In genomic region chr4:45824049-45824760, GRCm38 (mm10) we compare ENCODE assay signal across 14 mouse cellular contexts. TPM values are rescaled to one million over a fixed set of nuclear protein-coding genes. Genes with fewer than 3 reads are reported as not detected.
DNase-seq lines count a peak whose midpoint lies in the region; ATAC-seq and TF ChIP-seq lines count a peak whose summit lies in the region.
"Had no signal": no experiment of that assay in that cellular context is flagged by ENCODE, and none has a peak within 500 bp of the region (broad histone marks: within the 10 kb centered on the region; RNA-seq: fewer than 3 reads in every experiment).

No protein-coding gene starts in this region.

- TF ChIP-seq CTCF in hindbrain, postnatal 0 days (IDR thresholded peaks at IDR 0.05; ENCODE audit: low read depth) = no peak

- no peaks in the 10 kb centered on the region for H3K9me3 ChIP-seq in heart, embryonic 11.5 days (replicated peaks; ENCODE audit: control insufficient read depth, low read length)
- no peaks in the 10 kb centered on the region for H3K9me3 ChIP-seq in forebrain, embryonic 11.5 days (ENCODE audit: control insufficient read depth, low read length)
- H3K9me3 ChIP-seq in hindbrain, postnatal 0 days (ENCODE audit: low read length) = no peaks in the 10 kb centered on the region
- H3K9me3 ChIP-seq in neural tube, embryonic 12.5 days = no peaks in the 10 kb centered on the region

- no peak for ATAC-seq in heart, embryonic 11.5 days (replicated peaks; ENCODE audit: insufficient number of reproducible peaks, low FRiP score, low TSS enrichment)
- peak; percentile 51 for ATAC-seq in forebrain, embryonic 11.5 days (replicated peaks; ENCODE audit: low FRiP score)
- peak; percentile 42 for ATAC-seq in hindbrain, postnatal 0 days
- peak; percentile 45 for ATAC-seq in neural tube, embryonic 12.5 days (ENCODE audit: low FRiP score, low read depth)
- no peak for ATAC-seq in granulocyte monocyte progenitor cell, adult 5-6 weeks (replicated peaks; ENCODE audit: poor library complexity, severe bottlenecking)

- H3K27me3 ChIP-seq in heart, embryonic 11.5 days (ENCODE audit: control insufficient read depth, insufficient read depth, low read length) = peaks cover 49% of the 10 kb centered on the region
- H3K27me3 ChIP-seq in forebrain, embryonic 11.5 days (ENCODE audit: control insufficient read depth, insufficient read depth, low read length) = peaks cover 36% of the 10 kb centered on the region
- 0 out of 2 replicates have a peak, but pooled peaks cover 11% of the 10 kb centered on the region for H3K27me3 ChIP-seq in hindbrain, postnatal 0 days (ENCODE audit: insufficient read depth, low read length)
- H3K27me3 ChIP-seq in neural tube, embryonic 12.5 days (replicated peaks) = peaks cover 43% of the 10 kb centered on the region

- H3K4me3 ChIP-seq in heart, embryonic 11.5 days (ENCODE audit: low read depth, low read length) = no peak overlapping the region
- peak overlapping the region; percentile 60 for H3K4me3 ChIP-seq in forebrain, embryonic 11.5 days (ENCODE audit: low read depth, low read length)
- peak overlapping the region; percentile 43; the same call in 1 of the 2 replicates for H3K4me3 ChIP-seq in hindbrain, postnatal 0 days (ENCODE audit: low read length)
- H3K4me3 ChIP-seq in neural tube, embryonic 12.5 days = peak overlapping the region; percentile 69

- peak overlapping the region; percentile 52 for H3K4me2 ChIP-seq in heart, embryonic 11.5 days
- peak overlapping the region; percentile 62 for H3K4me2 ChIP-seq in forebrain, embryonic 11.5 days (ENCODE audit: low read depth, low read length, severe bottlenecking)
- H3K4me2 ChIP-seq in hindbrain, postnatal 0 days (ENCODE audit: low read depth, low read length) = peak overlapping the region; percentile 51
- H3K4me2 ChIP-seq in neural tube, embryonic 12.5 days (replicated peaks) = peak overlapping the region; percentile 80
- H3K4me2 ChIP-seq: lung, embryonic 14.5 days had no signal

- 8% methylated on average over 10 of the region's 10 CpGs for WGBS in heart, embryonic 11.5 days (ENCODE audit: insufficient replicate concordance)
- WGBS in forebrain, embryonic 11.5 days = 3% methylated on average over 10 of the region's 10 CpGs
- 7% methylated on average over 10 of the region's 10 CpGs for WGBS in hindbrain, postnatal 0 days
- 2% methylated on average over 10 of the region's 10 CpGs for WGBS in neural tube, embryonic 12.5 days

- peaks cover 46% of the 10 kb centered on the region for H3K4me1 ChIP-seq in heart, embryonic 11.5 days (ENCODE audit: control insufficient read depth, insufficient read depth, low read length)
- H3K4me1 ChIP-seq in forebrain, embryonic 11.5 days (replicated peaks; ENCODE audit: control insufficient read depth, insufficient read depth, low read length) = peaks cover 40% of the 10 kb centered on the region
- H3K4me1 ChIP-seq in hindbrain, postnatal 0 days (ENCODE audit: insufficient read depth, low read length) = peaks cover 13% of the 10 kb centered on the region
- peaks cover 63% of the 10 kb centered on the region for H3K4me1 ChIP-seq in neural tube, embryonic 12.5 days

- peak overlapping the region; percentile 43; the same call in 1 of the 2 replicates for H3K27ac ChIP-seq in heart, embryonic 11.5 days (ENCODE audit: low read depth, low read length)
- H3K27ac ChIP-seq in forebrain, embryonic 11.5 days (ENCODE audit: low read depth, low read length) = peak overlapping the region; percentile 97
- peak overlapping the region; percentile 59; the same call in 1 of the 2 replicates for H3K27ac ChIP-seq in hindbrain, postnatal 0 days
- H3K27ac ChIP-seq in neural tube, embryonic 12.5 days = peak overlapping the region; percentile 94
- H3K27ac ChIP-seq: kidney, postnatal 0 days had no signal

- no peak overlapping the region for H3K9ac ChIP-seq in heart, embryonic 11.5 days (ENCODE audit: low read depth, low read length)
- H3K9ac ChIP-seq in forebrain, embryonic 11.5 days (ENCODE audit: low read length) = peak overlapping the region; percentile 81
- H3K9ac ChIP-seq in hindbrain, postnatal 0 days (replicated peaks; ENCODE audit: low read length) = peak overlapping the region; percentile 37; the same call in 1 of the 2 replicates
- H3K9ac ChIP-seq in neural tube, embryonic 12.5 days = peak overlapping the region; percentile 93
- H3K9ac ChIP-seq: lung, embryonic 14.5 days had no signal

- no peaks in the 10 kb centered on the region for H3K36me3 ChIP-seq in heart, embryonic 11.5 days (ENCODE audit: control insufficient read depth, insufficient read depth, low read length)
- H3K36me3 ChIP-seq in forebrain, embryonic 11.5 days (ENCODE audit: control insufficient read depth, insufficient read depth, low read length) = no peaks in the 10 kb centered on the region
- H3K36me3 ChIP-seq in hindbrain, postnatal 0 days (ENCODE audit: insufficient read depth, low read length) = no peaks in the 10 kb centered on the region
- H3K36me3 ChIP-seq in neural tube, embryonic 12.5 days = peaks cover 12% of the 10 kb centered on the region; the same call in 1 of the 2 replicates

- no peak for DNase-seq in heart, adult 8-10 months (ENCODE audit: low spot score)
- DNase-seq in forebrain, embryonic 11.5 days (ENCODE audit: low spot score) = peak; percentile 77
- peak; percentile 84 for DNase-seq in hindbrain, postnatal 0 days (ENCODE audit: low spot score)
- no peak for DNase-seq in adipocyte (ENCODE audit: low spot score)
- DNase-seq in cerebellum, adult 8-10 months = no peak
- DNase-seq: adrenal gland, adult 2 months; cerebellum, adult 9-11 months; lung, embryonic 14.5 days had no signal

RNA-seq across cellular contexts. Expression of gene Igfbpl1, which starts 2.5 kb away (rescaled TPM):
- 16.8 and 18.4 TPM in 2 replicates for polyA plus RNA-seq in heart, embryonic 11.5 days (2014; fragmentation: Nextera tagmentation; extraction: Ambion mirVana)
- under 1 TPM; 0.14 to 0.57 (median 0.39) TPM for total RNA-seq in heart, adult 8-10 months (2022)
- 83.2 and 84.0 TPM in 2 replicates for polyA plus RNA-seq in forebrain, embryonic 11.5 days (2014; fragmentation: Nextera tagmentation; extraction: Ambion mirVana)
- total RNA-seq in hindbrain, postnatal 0 days (2014; rRNA removed) = 86.1 and 103 TPM in 2 replicates
- polyA plus RNA-seq in hindbrain, postnatal 0 days (2015; fragmentation: Nextera tagmentation; extraction: Ambion mirVana) = 20.3 and 22.2 TPM in 2 replicates
- polyA plus RNA-seq in neural tube, embryonic 12.5 days (2016; fragmentation: Nextera tagmentation; extraction: Ambion mirVana) = 63.2 and 74.6 TPM in 2 replicates
- total RNA-seq in granulocyte monocyte progenitor cell, adult 5-6 weeks (2014; fragmentation: Nextera tagmentation) = not detected in 2 replicates
- not detected in 2 replicates for total RNA-seq in granulocyte monocyte progenitor cell, adult 5-6 weeks (2017)
- total RNA-seq: adrenal gland, adult 2 months; hematopoietic stem cell, adult 5-6 weeks had no signal
- polyA plus RNA-seq: adrenal gland, adult 2 months had no signal

RNA-seq across cellular contexts. Expression of gene Stra6l, which starts 24.3 kb away (rescaled TPM):
- polyA plus RNA-seq in heart, embryonic 11.5 days (2014; fragmentation: Nextera tagmentation; extraction: Ambion mirVana) = 0.27 TPM in 1 of 2 replicates, not detected in the other
- total RNA-seq in heart, adult 8-10 months (2022) = not detected
- polyA plus RNA-seq in forebrain, embryonic 11.5 days (2014; fragmentation: Nextera tagmentation; extraction: Ambion mirVana) = 0.37 and 0.56 TPM in 2 replicates
- 0.07 and 0.26 TPM in 2 replicates for total RNA-seq in hindbrain, postnatal 0 days (2014; rRNA removed)
- 0.11 and 0.20 TPM in 2 replicates for polyA plus RNA-seq in hindbrain, postnatal 0 days (2015; fragmentation: Nextera tagmentation; extraction: Ambion mirVana)
- 7.3 and 7.8 TPM in 2 replicates for polyA plus RNA-seq in neural tube, embryonic 12.5 days (2016; fragmentation: Nextera tagmentation; extraction: Ambion mirVana)
- 0.69 TPM in 1 of 2 replicates, not detected in the other for total RNA-seq in granulocyte monocyte progenitor cell, adult 5-6 weeks (2014; fragmentation: Nextera tagmentation)
- 0.09 and 0.10 TPM in 2 replicates for total RNA-seq in granulocyte monocyte progenitor cell, adult 5-6 weeks (2017)
- total RNA-seq: hematopoietic stem cell, adult 5-6 weeks; left cerebral cortex, postnatal 36 days had no signal
- polyA plus RNA-seq: lung, embryonic 14.5 days had no signal

RNA-seq across cellular contexts. Expression of gene Aldh1b1, which starts 25.4 kb away (rescaled TPM):
- polyA plus RNA-seq in heart, embryonic 11.5 days (2014; fragmentation: Nextera tagmentation; extraction: Ambion mirVana) = 33.1 and 49.0 TPM in 2 replicates
- 10 to 100 TPM in 3 of 4 experiments, 1 to 10 TPM in 1; 9.3 to 14.5 (median 12.4) TPM for total RNA-seq in heart, adult 8-10 months (2022)
- polyA plus RNA-seq in forebrain, embryonic 11.5 days (2014; fragmentation: Nextera tagmentation; extraction: Ambion mirVana) = 5.0 and 5.2 TPM in 2 replicates
- total RNA-seq in hindbrain, postnatal 0 days (2014; rRNA removed) = 23.0 and 24.4 TPM in 2 replicates
- 18.8 TPM in 2 replicates for polyA plus RNA-seq in hindbrain, postnatal 0 days (2015; fragmentation: Nextera tagmentation; extraction: Ambion mirVana)
- 11.0 and 11.4 TPM in 2 replicates for polyA plus RNA-seq in neural tube, embryonic 12.5 days (2016; fragmentation: Nextera tagmentation; extraction: Ambion mirVana)
- 15.1 and 16.2 TPM in 2 replicates for total RNA-seq in granulocyte monocyte progenitor cell, adult 5-6 weeks (2014; fragmentation: Nextera tagmentation)
- 45.3 and 54.8 TPM in 2 replicates for total RNA-seq in granulocyte monocyte progenitor cell, adult 5-6 weeks (2017)

Comparison
In these comparisons a context has a peak if more than half of its experiments do, and no peak if none do; other contexts are left out.
1. ATAC-seq: peak in forebrain, embryonic 11.5 days (single experiment), hindbrain, postnatal 0 days (single experiment) and neural tube, embryonic 12.5 days (single experiment); none in heart, embryonic 11.5 days (single experiment) and granulocyte monocyte progenitor cell, adult 5-6 weeks (single experiment).
2. H3K27ac ChIP-seq: peak in every context shown above with its lines; median percentile 97 in forebrain, embryonic 11.5 days; 94 in neural tube, embryonic 12.5 days; 59 in hindbrain, postnatal 0 days; 43 in heart, embryonic 11.5 days.
3. DNase-seq: peak in forebrain, embryonic 11.5 days (single experiment) and hindbrain, postnatal 0 days (single experiment); none in heart, adult 8-10 months (single experiment), adipocyte (single experiment) and cerebellum, adult 8-10 months (single experiment).
4. Peak in every context shown above with its lines, with median percentiles within 50 percentile points of each other: H3K4me2 ChIP-seq.